Mouse (Mus musculus) neural tube, embryonic 11.5 days (tissue): Measurements from ENCODE around the gene Tnfrsf13b. TPM values are rescaled to one million over a fixed set of nuclear protein-coding genes. Genes with fewer than 3 reads are reported as not detected.
"Not testable (repeated sequence)": the region's sequence is repeated elsewhere in the genome, so short reads cannot be mapped to it uniquely, and the experiment has no call there.

Experiments used
- ATAC-seq: fragments of 200-750 bp; cut with Nextera tagmentation; 2 replicates; pipeline ENCODE4 v1.8.0; 2017; ENCODE audit warnings: moderate number of reproducible peaks, mild to moderate bottlenecking, moderate TSS enrichment, moderate library complexity; ENCODE audit not compliant: insufficient read depth, low FRiP score, low TSS enrichment
- DNase-seq: peaks from one replicate; pipeline ENCODE4 v3.0.0-alpha.2; 2015; ENCODE audit warnings: low spot score
- H3K27ac ChIP-seq: fragments of 300-500 bp; sonication (generic); 2 replicates; pipeline ENCODE4 v1.5.1; 2014; ENCODE audit warnings: low read depth, mild to moderate bottlenecking, low read length
- H3K27me3 ChIP-seq: fragments of 300-500 bp; sonication (generic); 2 replicates; pipeline ENCODE4 v1.6.1; 2014; ENCODE audit warnings: mild to moderate bottlenecking, low read length, mixed read lengths; ENCODE audit not compliant: control insufficient read depth, insufficient read depth
- H3K36me3 ChIP-seq: fragments of 300-500 bp; sonication (generic); 2 replicates; pipeline ENCODE4 v1.6.1; 2014; ENCODE audit warnings: mild to moderate bottlenecking, low read length, moderate library complexity, mixed read lengths; ENCODE audit not compliant: control insufficient read depth, insufficient read depth
- H3K4me1 ChIP-seq: fragments of 300-500 bp; sonication (generic); 2 replicates; pipeline ENCODE4 v1.6.1; 2014; ENCODE audit warnings: low read length, mixed read lengths; ENCODE audit not compliant: control insufficient read depth, insufficient read depth
- H3K4me2 ChIP-seq: fragments of 300-500 bp; sonication (generic); 2 replicates; pipeline ENCODE4 v1.6.1; 2014; ENCODE audit warnings: low read depth, mild to moderate bottlenecking, moderate library complexity
- H3K4me3 ChIP-seq: fragments of 300-500 bp; sonication (generic); 2 replicates; pipeline ENCODE4 v1.5.1; 2014; ENCODE audit warnings: low read depth, low read length
- H3K9ac ChIP-seq: fragments of 300-500 bp; sonication (generic); 2 replicates; pipeline ENCODE4 v1.6.1; 2014; ENCODE audit warnings: mild to moderate bottlenecking, low read length
- H3K9me3 ChIP-seq: fragments of 300-500 bp; sonication (generic); 2 replicates; pipeline ENCODE4 v1.6.1; 2016; ENCODE audit warnings: low read length; ENCODE audit not compliant: control insufficient read depth
- WGBS: fragments of 180-500 bp; shearing (Covaris S2); extraction: QIAGEN DNeasy Blood & Tissue Kit; methylation state at CpG from one replicate; pipeline ENCODE4 v1.1.7; 2014; 5-methylcytosine and 5-hydroxymethylcytosine counted together
- polyA plus RNA-seq: library from polyadenylated mRNA; unstranded; fragments of >200 nt; fragmentation: Nextera tagmentation; extraction: Ambion mirVana; gene quantifications from 2 replicates; pipeline ENCODE4 v1.2.1, GENCODE M21; 2014

Gene Tnfrsf13b
- polyA plus RNA-seq, 1 experiment from 2014 or later: 0.80 TPM

DNA sequence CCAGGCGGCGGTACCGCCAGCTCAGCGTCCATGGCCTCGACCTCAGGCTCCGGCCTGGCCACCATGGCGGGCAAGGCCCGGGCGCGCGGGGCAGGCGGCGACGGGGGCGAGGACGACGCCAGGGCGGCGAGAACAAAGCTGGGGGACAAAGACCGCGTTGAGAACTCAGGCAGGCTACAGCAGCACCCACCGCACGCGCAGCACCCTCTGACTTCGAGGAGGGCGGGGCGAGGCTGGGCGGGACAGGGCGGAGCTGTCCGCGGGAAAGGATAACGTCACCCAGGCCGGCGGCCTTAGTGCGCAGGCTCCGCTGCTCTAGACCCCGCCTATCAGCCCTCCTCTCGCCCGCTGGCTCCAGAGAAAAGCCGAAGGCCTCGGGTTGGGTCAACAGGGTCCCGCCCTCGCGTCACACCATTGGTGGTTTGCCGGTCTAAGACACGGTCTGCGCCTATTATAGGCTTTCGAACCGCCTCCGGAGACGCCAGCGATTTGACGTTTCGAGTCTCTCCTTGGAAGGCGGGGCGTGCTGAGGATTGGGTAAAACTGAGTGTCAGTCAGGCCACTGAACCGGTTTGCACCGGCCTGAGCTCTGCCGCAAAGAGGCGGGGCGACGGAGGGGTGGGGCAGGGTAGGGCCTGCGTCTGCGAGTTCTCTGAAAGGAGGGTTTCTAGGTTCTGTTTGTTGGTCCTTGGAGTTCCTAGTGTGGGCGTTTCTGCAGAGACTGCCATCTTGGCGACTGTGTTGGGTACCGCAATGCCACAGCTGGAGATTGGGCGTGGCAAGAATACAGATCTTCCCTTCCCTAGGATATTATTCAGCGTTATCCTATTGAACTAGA is 48.5 kb downstream of the Tnfrsf13b start, which contains the start of gene Usp22:
Gene Usp22, minus strand, starts transcription at position 235 of the 838 bp plus-strand sequence.
- under 1% methylated on average over 69 of the region's 69 CpGs for WGBS
- peak within 1 kb of the TSS; percentile 91 for H3K27ac ChIP-seq
- peaks cover 10% of the 10 kb centered on the region for H3K4me1 ChIP-seq
- DNase-seq (peak; percentile 99), ATAC-seq (peak; percentile 96)
- H3K9ac ChIP-seq: peak within 1 kb of the TSS; percentile 99
- peak within 1 kb of the TSS; percentile 70 for H3K4me2 ChIP-seq
- H3K27me3 ChIP-seq: no peaks in the 10 kb centered on the region
- peaks cover 2% of the 10 kb centered on the region; the same call in 1 of the 2 replicates for H3K36me3 ChIP-seq
- H3K4me3 ChIP-seq: peak within 1 kb of the TSS; percentile 99
- H3K9me3 ChIP-seq: no peaks in the 10 kb centered on the region

GRCm38 (mm10) chr11:61175778-61176177 is 49.2 kb downstream of the Tnfrsf13b start:
- H3K9me3 ChIP-seq: no peaks in the 10 kb centered on the region
- H3K4me3 ChIP-seq: no peak overlapping the region
- 76% methylated on average over 5 of the region's 5 CpGs for WGBS
- H3K9ac ChIP-seq: no peak overlapping the region
- 0 out of 2 replicates have a peak overlapping the region, but pooled peaks have one; percentile 49 for H3K27ac ChIP-seq
- H3K36me3 ChIP-seq: peaks cover 2% of the 10 kb centered on the region; the same call in 1 of the 2 replicates
- H3K27me3 ChIP-seq: no peaks in the 10 kb centered on the region
- no peak for DNase-seq
- H3K4me1 ChIP-seq: peaks cover 10% of the 10 kb centered on the region
- 0 out of 2 replicates have a peak overlapping the region, but pooled peaks have one; percentile 7 for H3K4me2 ChIP-seq
- no peak for ATAC-seq

DNA sequence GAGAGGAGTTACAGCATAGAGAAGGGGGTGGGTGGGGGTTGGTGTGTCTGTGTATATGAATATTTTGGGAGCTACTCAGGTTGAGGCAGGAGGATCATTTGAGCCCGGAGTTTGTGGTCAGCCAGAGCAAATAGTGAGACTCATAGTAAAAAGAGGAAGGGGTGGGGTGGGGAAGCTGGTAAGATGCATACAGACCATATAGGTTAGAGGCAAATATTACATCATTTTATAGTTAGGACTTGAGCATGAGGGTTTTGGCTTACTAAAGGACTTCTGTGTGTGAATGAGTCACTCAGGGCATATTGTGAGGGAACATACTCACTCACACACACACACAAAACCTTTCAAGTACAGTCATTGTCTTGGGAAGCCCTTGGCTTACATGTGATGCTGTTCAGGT is 49.8 kb downstream of the Tnfrsf13b start:
- DNase-seq: no peak
- Histone ChIP-seq H3K9me3 (no peaks in the 10 kb centered on the region), H3K36me3 (peaks cover 2% of the 10 kb centered on the region; the same call in 1 of the 2 replicates), H3K4me2 (no peak overlapping the region), H3K9ac (no peak overlapping the region), H3K27ac (no peak overlapping the region), H3K4me1 (peaks cover 10% of the 10 kb centered on the region), H3K27me3 (no peaks in the 10 kb centered on the region), H3K4me3 (no peak overlapping the region)
- 97% methylated on average over 1 of the region's 1 CpGs for WGBS
- no peak for ATAC-seq

- Histone ChIP-seq H3K27ac (no peak overlapping the region), H3K9ac (no peak overlapping the region), H3K4me2 (no peak overlapping the region), H3K4me3 (no peak overlapping the region), H3K9me3 (no peaks in the 10 kb centered on the region), H3K27me3 (no peaks in the 10 kb centered on the region), H3K36me3 (no peaks in the 10 kb centered on the region), H3K4me1 (no peaks in the 10 kb centered on the region)
- DNase-seq (no peak), ATAC-seq (no peak)
- WGBS: 91% methylated on average over 3 of the region's 3 CpGs
Observed at GRCm38 (mm10) chr11:61180361-61180760, 53.8 kb downstream of the Tnfrsf13b start.

- Histone ChIP-seq H3K36me3 (no peaks in the 10 kb centered on the region), H3K4me1 (no peaks in the 10 kb centered on the region), H3K27me3 (no peaks in the 10 kb centered on the region), H3K4me3 (no peak overlapping the region), H3K9me3 (no peaks in the 10 kb centered on the region), H3K9ac (no peak overlapping the region), H3K27ac (no peak overlapping the region), H3K4me2 (no peak overlapping the region)
- ATAC-seq (no peak), DNase-seq (no peak)
Observed at GRCm38 (mm10) chr11:61181624-61182023, 55.1 kb downstream of the Tnfrsf13b start.

GRCm38 (mm10) chr11:61183820-61184219 is 57.3 kb downstream of the Tnfrsf13b start:
- DNase-seq (no peak), ATAC-seq (no peak)
- Histone ChIP-seq H3K4me1 (no peaks in the 10 kb centered on the region), H3K4me3 (no peak overlapping the region), H3K36me3 (no peaks in the 10 kb centered on the region), H3K27me3 (no peaks in the 10 kb centered on the region), H3K9me3 (no peaks in the 10 kb centered on the region), H3K9ac (no peak overlapping the region), H3K4me2 (no peak overlapping the region), H3K27ac (no peak overlapping the region)
- WGBS: 75% methylated on average over 1 of the region's 1 CpGs

GRCm38 (mm10) chr11:61190776-61191175 is 64.2 kb downstream of the Tnfrsf13b start:
- no peaks in the 10 kb centered on the region for H3K36me3 ChIP-seq
- H3K9ac ChIP-seq: no peak overlapping the region
- H3K4me1 ChIP-seq: no peaks in the 10 kb centered on the region
- no peak overlapping the region for H3K27ac ChIP-seq
- H3K27me3 ChIP-seq: no peaks in the 10 kb centered on the region
- H3K4me2 ChIP-seq: no peak overlapping the region
- ATAC-seq: no peak
- 73% methylated on average over 2 of the region's 2 CpGs for WGBS
- H3K4me3 ChIP-seq: no peak overlapping the region
- no peaks in the 10 kb centered on the region for H3K9me3 ChIP-seq
- no peak for DNase-seq

DNA sequence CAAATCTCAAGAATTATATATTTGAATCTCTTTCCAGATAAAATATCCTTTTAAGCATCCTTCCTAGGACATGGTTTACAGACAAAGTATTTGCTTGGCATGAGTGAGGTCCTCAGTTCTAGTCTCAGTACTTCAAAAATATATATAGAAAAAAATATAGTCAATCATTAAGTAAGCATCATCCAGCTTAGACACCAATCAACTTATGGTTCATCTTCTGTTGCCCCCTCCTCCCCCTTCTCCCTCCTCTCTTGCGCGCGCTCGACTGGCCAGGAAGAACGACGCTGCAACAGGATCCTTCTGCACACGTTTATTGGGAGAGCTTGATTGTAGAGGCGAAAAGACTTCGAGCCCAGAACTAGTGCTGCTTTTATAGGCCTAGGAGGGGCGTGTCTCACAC is 65.6 kb downstream of the Tnfrsf13b start:
- not testable (repeated sequence) for H3K36me3 ChIP-seq, H3K4me2 ChIP-seq, H3K4me3 ChIP-seq, H3K27ac ChIP-seq, H3K9me3 ChIP-seq, DNase-seq, H3K9ac ChIP-seq, ATAC-seq, H3K4me1 ChIP-seq, H3K27me3 ChIP-seq
- WGBS: 86% methylated on average over 7 of the region's 10 CpGs

DNA sequence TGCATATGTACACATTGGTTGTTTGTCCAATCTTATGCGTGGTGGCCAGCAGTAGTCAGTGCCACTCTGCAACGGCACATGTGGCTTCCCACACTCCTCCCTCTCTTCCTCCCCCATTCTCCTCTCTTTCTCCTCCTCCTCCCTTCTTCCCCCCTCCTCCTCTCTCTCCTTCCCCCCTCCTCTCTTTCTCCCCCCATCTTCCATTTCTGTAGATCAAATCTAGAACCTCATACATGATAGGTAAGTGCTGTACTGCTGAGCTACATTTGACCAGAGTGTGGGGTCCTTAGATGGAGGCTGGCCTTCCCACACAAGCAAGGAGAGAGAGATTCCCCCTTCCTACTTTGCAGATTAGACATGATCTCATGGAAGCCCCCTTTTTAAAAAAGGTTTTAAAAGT is 66.2 kb downstream of the Tnfrsf13b start:
- Histone ChIP-seq H3K9me3 (no peaks in the 10 kb centered on the region), H3K27ac (no peak overlapping the region), H3K4me2 (no peak overlapping the region), H3K4me1 (no peaks in the 10 kb centered on the region), H3K36me3 (no peaks in the 10 kb centered on the region), H3K27me3 (no peaks in the 10 kb centered on the region), H3K4me3 (no peak overlapping the region), H3K9ac (no peak overlapping the region)
- no peak for ATAC-seq
- no peak for DNase-seq
- 92% methylated on average over 2 of the region's 2 CpGs for WGBS
